Mouse (Mus musculus) megakaryocyte progenitor cell, adult 5-6 weeks (primary cell): ENCODE measurements around the gene Sept12. TPM values are rescaled to one million over a fixed set of nuclear protein-coding genes. Genes with fewer than 3 reads are reported as not detected.

ENCODE experiments used
- ATAC-seq: replicated peaks from 2 replicates; pipeline ENCODE4 v1.8.0; 2016; ENCODE audit warnings: mild to moderate bottlenecking, moderate TSS enrichment, inconsistent platforms; ENCODE audit not compliant: poor library complexity
- total RNA-seq, 2 experiments: library from RNA; stranded (forward) in 1 of 2; stranded (reverse) in 1 of 2; fragments of 157-497, 149-512 nt in 1 of 2; fragments of 200-1000 nt in 1 of 2; gene quantifications; 2 replicates each; pipeline versions ENCODE4 v1.2.3 to v1.2.4; 2015 to 2017

Gene Sept12
- total RNA-seq, 2 experiments from 2014 or later = not detected

GRCm38 (mm10) chr16:4938989-4939388 is 58.7 kb downstream of the Sept12 start:
- ATAC-seq = peak; percentile 93

GRCm38 (mm10) chr16:4938461-4938860 is 59.2 kb downstream of the Sept12 start, which contains the start of gene Nudt16l1:
Nudt16l1 (plus strand) TSS chr16:4938761.
- ATAC-seq = no peak

- no peak for ATAC-seq
These were observed 60.1 kb downstream of the Sept12 start for GRCm38 (mm10) chr16:4937351-4938190.

Other genes starting within 250 kb of the Sept12 start
- gene Cdip1, start 207.6 kb downstream of the Sept12 start, total RNA-seq (2015) = 10.3 and 12.2 TPM in 2 replicates
- gene Cdip1, start 207.6 kb downstream of the Sept12 start, total RNA-seq (2017) = 10.7 and 11.5 TPM in 2 replicates
- gene 4930562C15Rik, start 162.4 kb downstream of the Sept12 start, total RNA-seq (2015) = not detected in 2 replicates
- not detected in 2 replicates for gene 4930562C15Rik, start 162.4 kb downstream of the Sept12 start, total RNA-seq (2017)
- gene Ubald1, start 117.5 kb downstream of the Sept12 start, total RNA-seq (2015) = 36.5 and 38.4 TPM in 2 replicates
- gene Ubald1, start 117.5 kb downstream of the Sept12 start, total RNA-seq (2017) = 16.3 and 16.5 TPM in 2 replicates
- gene Mgrn1, start 111.6 kb downstream of the Sept12 start, total RNA-seq (2015) = 20.5 and 23.2 TPM in 2 replicates
- gene Mgrn1, start 111.6 kb downstream of the Sept12 start, total RNA-seq (2017) = 12.6 and 18.2 TPM in 2 replicates
- gene Nudt16l1, start 59.1 kb downstream of the Sept12 start, total RNA-seq (2015) = 25.2 and 30.1 TPM in 2 replicates
- 18.9 and 19.3 TPM in 2 replicates for gene Nudt16l1, start 59.1 kb downstream of the Sept12 start, total RNA-seq (2017)
- 16.2 and 18.5 TPM in 2 replicates for gene Anks3, start 33.6 kb downstream of the Sept12 start, total RNA-seq (2015)
- gene Anks3, start 33.6 kb downstream of the Sept12 start, total RNA-seq (2017) = 18.2 and 24.9 TPM in 2 replicates
- gene Smim22, start 9.4 kb upstream of the Sept12 start, total RNA-seq (2015) = not detected in 2 replicates
- not detected in 2 replicates for gene Smim22, start 9.4 kb upstream of the Sept12 start, total RNA-seq (2017)
- 45.8 and 48.9 TPM in 2 replicates for gene Rogdi, start 15.7 kb upstream of the Sept12 start, total RNA-seq (2015)
- gene Rogdi, start 15.7 kb upstream of the Sept12 start, total RNA-seq (2017) = 17.3 and 23.4 TPM in 2 replicates
- gene Glyr1, start 52.0 kb upstream of the Sept12 start, total RNA-seq (2015) = 69.5 and 74.6 TPM in 2 replicates
- gene Glyr1, start 52.0 kb upstream of the Sept12 start, total RNA-seq (2017) = 103 and 112 TPM in 2 replicates
- gene Ubn1, start 52.2 kb upstream of the Sept12 start, total RNA-seq (2015) = 28.1 and 30.3 TPM in 2 replicates
- 37.2 and 43.6 TPM in 2 replicates for gene Ubn1, start 52.2 kb upstream of the Sept12 start, total RNA-seq (2017)
- gene Ppl, start 134.6 kb upstream of the Sept12 start, total RNA-seq (2015) = not detected in 2 replicates
- gene Ppl, start 134.6 kb upstream of the Sept12 start, total RNA-seq (2017) = not detected in 2 replicates
- not detected in 2 replicates for gene Sec14l5, start 149.3 kb upstream of the Sept12 start, total RNA-seq (2015)
- not detected in 2 replicates for gene Sec14l5, start 149.3 kb upstream of the Sept12 start, total RNA-seq (2017)
- gene Nagpa, start 206.2 kb upstream of the Sept12 start, total RNA-seq (2015) = 35.2 and 38.6 TPM in 2 replicates
- 47.9 and 82.1 TPM in 2 replicates for gene Nagpa, start 206.2 kb upstream of the Sept12 start, total RNA-seq (2017)
- gene AU021092, start 224.4 kb upstream of the Sept12 start, total RNA-seq (2015) = not detected in 2 replicates
- not detected in 2 replicates for gene AU021092, start 224.4 kb upstream of the Sept12 start, total RNA-seq (2017)
- 22.5 and 22.8 TPM in 2 replicates for gene Alg1, start 235.8 kb upstream of the Sept12 start, total RNA-seq (2015)
- gene Alg1, start 235.8 kb upstream of the Sept12 start, total RNA-seq (2017) = 20.1 and 20.3 TPM in 2 replicates